Mouse (Mus musculus) small intestine, adult 2 months (tissue): ENCODE data around the gene Gprasp1.

Source experiments
- CTCF ChIP-seq: fragments of 200-500 bp; IDR thresholded peaks from 2 replicates; pipeline ENCODE4 v1.5.1; 2012; ENCODE audit warnings: low read depth, mild to moderate bottlenecking, control low read depth, inconsistent platforms, low read length, moderate library complexity, mixed read lengths; ENCODE audit not compliant: insufficient replicate concordance, insufficient read length; ENCODE audit errors: extremely low read depth
- POLR2A ChIP-seq: fragments of 200-500 bp; IDR thresholded peaks from 2 replicates; pipeline ENCODE4 v1.6.1; 2012; ENCODE audit warnings: low read depth, mild to moderate bottlenecking, control low read depth, inconsistent platforms, low read length, moderate library complexity

- TF ChIP-seq CTCF (no peak), POLR2A (no peak)
Observed at GRCm38 (mm10) chrX:135761707-135762106, 19.2 kb downstream of the Gprasp1 start.
